Mouse (Mus musculus): ENCODE results near the gene Ptbp3. TPM values are rescaled to one million over a fixed set of nuclear protein-coding genes. Genes with fewer than 3 reads are reported as not detected.

Gene Ptbp3
- polyA plus RNA-seq, 1 experiment from 2014 or later: 19.7 TPM

- Histone ChIP-seq H3K9me3 (replicated peaks) (no peaks in the 10 kb centered on the region), H3K27ac (replicated peaks) (no peak overlapping the region), H3K36me3 (no peaks in the 10 kb centered on the region), H3K4me3 (no peak overlapping the region), H3K27me3 (ENCODE audit: low read depth, poor library complexity, severe bottlenecking) (no peaks in the 10 kb centered on the region), H3K4me1 (no peaks in the 10 kb centered on the region)
- DNase-seq (ENCODE audit: low spot score): no peak
- 88% methylated on average over 3 of the region's 3 CpGs for WGBS
These were observed 24.3 kb downstream of the Ptbp3 start for GRCm38 (mm10) chr4:59524875-59525274.

- Histone ChIP-seq H3K27me3 (ENCODE audit: low read depth, poor library complexity, severe bottlenecking) (no peaks in the 10 kb centered on the region), H3K9me3 (replicated peaks) (no peaks in the 10 kb centered on the region), H3K27ac (replicated peaks) (no peak overlapping the region), H3K4me1 (no peaks in the 10 kb centered on the region), H3K36me3 (peaks cover 22% of the 10 kb centered on the region), H3K4me3 (no peak overlapping the region)
- no peak for DNase-seq (ENCODE audit: low spot score)
These were observed 38.8 kb downstream of the Ptbp3 start for GRCm38 (mm10) chr4:59510321-59510720.

GRCm38 (mm10) chr4:59509558-59509957 is 39.6 kb downstream of the Ptbp3 start:
- Histone ChIP-seq H3K27ac (replicated peaks) (no peak overlapping the region), H3K36me3 (peaks cover 22% of the 10 kb centered on the region), H3K4me1 (no peaks in the 10 kb centered on the region), H3K4me3 (no peak overlapping the region), H3K9me3 (replicated peaks) (no peaks in the 10 kb centered on the region), H3K27me3 (ENCODE audit: low read depth, poor library complexity, severe bottlenecking) (no peaks in the 10 kb centered on the region)
- 92% methylated on average over 2 of the region's 2 CpGs for WGBS
- no peak for DNase-seq (ENCODE audit: low spot score)

GRCm38 (mm10) chr4:59507766-59508165 is 41.4 kb downstream of the Ptbp3 start:
- 80% methylated on average over 2 of the region's 2 CpGs for whole genome bisulfite sequencing
- Histone ChIP-seq H3K4me3 (no peak overlapping the region), H3K27ac (replicated peaks) (no peak overlapping the region), H3K36me3 (peaks cover 21% of the 10 kb centered on the region), H3K4me1 (no peaks in the 10 kb centered on the region), H3K27me3 (ENCODE audit: low read depth, poor library complexity, severe bottlenecking) (no peaks in the 10 kb centered on the region), H3K9me3 (replicated peaks) (no peaks in the 10 kb centered on the region)
- DNase-seq (ENCODE audit: low spot score): no peak

- Histone ChIP-seq H3K27ac (replicated peaks) (no peak overlapping the region), H3K4me3 (no peak overlapping the region), H3K36me3 (peaks cover 19% of the 10 kb centered on the region), H3K9me3 (replicated peaks) (no peaks in the 10 kb centered on the region), H3K27me3 (ENCODE audit: low read depth, poor library complexity, severe bottlenecking) (no peaks in the 10 kb centered on the region), H3K4me1 (no peaks in the 10 kb centered on the region)
- 97% methylated on average over 3 of the region's 3 CpGs for WGBS
- no peak for DNase-seq (ENCODE audit: low spot score)
These were observed 42.5 kb downstream of the Ptbp3 start for GRCm38 (mm10) chr4:59506704-59507103.

- Histone ChIP-seq H3K27ac (replicated peaks) (no peak overlapping the region), H3K9me3 (replicated peaks) (no peaks in the 10 kb centered on the region), H3K4me3 (no peak overlapping the region), H3K36me3 (peaks cover 25% of the 10 kb centered on the region), H3K4me1 (no peaks in the 10 kb centered on the region), H3K27me3 (ENCODE audit: low read depth, poor library complexity, severe bottlenecking) (no peaks in the 10 kb centered on the region)
- DNase-seq (ENCODE audit: low spot score): no peak
- WGBS: 82% methylated on average over 3 of the region's 3 CpGs
These were observed 43.7 kb downstream of the Ptbp3 start for GRCm38 (mm10) chr4:59505481-59505880.

- 87% methylated on average over 2 of the region's 2 CpGs for whole genome bisulfite sequencing
- DNase-seq (ENCODE audit: low spot score): no peak
- Histone ChIP-seq H3K9me3 (replicated peaks) (no peaks in the 10 kb centered on the region), H3K4me3 (no peak overlapping the region), H3K27me3 (ENCODE audit: low read depth, poor library complexity, severe bottlenecking) (no peaks in the 10 kb centered on the region), H3K4me1 (0 out of 2 replicates have a peak, but pooled peaks cover 3% of the 10 kb centered on the region), H3K36me3 (peaks cover 10% of the 10 kb centered on the region), H3K27ac (replicated peaks) (no peak overlapping the region)
These were observed 58.1 kb downstream of the Ptbp3 start for GRCm38 (mm10) chr4:59491097-59491496.

GRCm38 (mm10) chr4:59471306-59471705 is 77.9 kb downstream of the Ptbp3 start:
- Histone ChIP-seq H3K4me1 (no peaks in the 10 kb centered on the region), H3K36me3 (no peaks in the 10 kb centered on the region), H3K27me3 (ENCODE audit: low read depth, poor library complexity, severe bottlenecking) (no peaks in the 10 kb centered on the region), H3K9me3 (replicated peaks) (no peaks in the 10 kb centered on the region), H3K27ac (replicated peaks) (no peak overlapping the region), H3K4me3 (no peak overlapping the region)
- DNase-seq (ENCODE audit: low spot score): no peak

- H3K4me3 ChIP-seq: no peak overlapping the region
- H3K27ac ChIP-seq (replicated peaks): no peak overlapping the region
- peak; percentile 3 for DNase-seq (ENCODE audit: low spot score)
- 91% methylated on average over 2 of the region's 2 CpGs for WGBS
- H3K27me3 ChIP-seq (ENCODE audit: low read depth, poor library complexity, severe bottlenecking): no peaks in the 10 kb centered on the region
- no peaks in the 10 kb centered on the region for H3K9me3 ChIP-seq (replicated peaks)
- no peaks in the 10 kb centered on the region for H3K36me3 ChIP-seq
- H3K4me1 ChIP-seq: no peaks in the 10 kb centered on the region
These were observed 83.7 kb downstream of the Ptbp3 start for GRCm38 (mm10) chr4:59465449-59465848.

- Histone ChIP-seq H3K27me3 (ENCODE audit: low read depth, poor library complexity, severe bottlenecking) (no peaks in the 10 kb centered on the region), H3K27ac (replicated peaks) (no peak overlapping the region), H3K9me3 (replicated peaks) (no peaks in the 10 kb centered on the region), H3K36me3 (no peaks in the 10 kb centered on the region), H3K4me1 (no peaks in the 10 kb centered on the region), H3K4me3 (no peak overlapping the region)
- WGBS: 88% methylated on average over 6 of the region's 6 CpGs
- DNase-seq (ENCODE audit: low spot score): no peak
These were observed 84.5 kb downstream of the Ptbp3 start for GRCm38 (mm10) chr4:59464661-59465060.

GRCm38 (mm10) chr4:59462494-59462893 is 86.7 kb downstream of the Ptbp3 start:
- H3K27ac ChIP-seq (replicated peaks): no peak overlapping the region
- H3K27me3 ChIP-seq (ENCODE audit: low read depth, poor library complexity, severe bottlenecking): no peaks in the 10 kb centered on the region
- H3K36me3 ChIP-seq: no peaks in the 10 kb centered on the region
- H3K4me3 ChIP-seq: no peak overlapping the region
- H3K9me3 ChIP-seq (replicated peaks): no peaks in the 10 kb centered on the region
- DNase-seq (ENCODE audit: low spot score): peak; percentile 6
- no peaks in the 10 kb centered on the region for H3K4me1 ChIP-seq
- 86% methylated on average over 6 of the region's 6 CpGs for WGBS

- no peaks in the 10 kb centered on the region for H3K4me1 ChIP-seq
- WGBS: 94% methylated on average over 11 of the region's 11 CpGs
- H3K36me3 ChIP-seq: no peaks in the 10 kb centered on the region
- DNase-seq (ENCODE audit: low spot score): peak; percentile 7
- no peaks in the 10 kb centered on the region for H3K27me3 ChIP-seq (ENCODE audit: low read depth, poor library complexity, severe bottlenecking)
- H3K27ac ChIP-seq (replicated peaks): no peak overlapping the region
- H3K4me3 ChIP-seq: no peak overlapping the region
- no peaks in the 10 kb centered on the region for H3K9me3 ChIP-seq (replicated peaks)
These were observed 87.9 kb downstream of the Ptbp3 start for GRCm38 (mm10) chr4:59461116-59461727.

- WGBS: 88% methylated on average over 13 of the region's 13 CpGs
These were observed 89.8 kb downstream of the Ptbp3 start for GRCm38 (mm10) chr4:59459216-59459955.

More at GRCm38 (mm10) chr4:59459216-59459955, 89.8 kb downstream of the Ptbp3 start:
- Histone ChIP-seq H3K9me3 (replicated peaks) (no peaks in the 10 kb centered on the region), H3K27me3 (ENCODE audit: low read depth, poor library complexity, severe bottlenecking) (no peaks in the 10 kb centered on the region), H3K27ac (replicated peaks) (no peak overlapping the region), H3K4me3 (no peak overlapping the region), H3K36me3 (no peaks in the 10 kb centered on the region), H3K4me1 (no peaks in the 10 kb centered on the region)
- DNase-seq (ENCODE audit: low spot score): peak; percentile 10

All from midbrain, embryonic 10.5 days (tissue).